Mouse (Mus musculus): Measurements from ENCODE around the gene Dlk2.
A peak's percentile ranks its signal among the peaks of the same experiment; 100 is the strongest.

The Dlk2 gene

GRCm38 (mm10) chr17:46274465-46274864 is 22.8 kb upstream of the Dlk2 start:
- DNase-seq = no peak

- DNase-seq = no peak
These were observed 22.2 kb upstream of the Dlk2 start for GRCm38 (mm10) chr17:46275034-46275433.

GRCm38 (mm10) chr17:46275506-46275905 is 21.7 kb upstream of the Dlk2 start:
- no peak for DNase-seq

GRCm38 (mm10) chr17:46277586-46277985 is 19.6 kb upstream of the Dlk2 start:
- no peak for DNase-seq

GRCm38 (mm10) chr17:46278011-46278765 is 19.0 kb upstream of the Dlk2 start:
- DNase-seq = no peak

- peak; percentile 89 for DNase-seq
These were observed 14.6 kb upstream of the Dlk2 start, which contains the start of gene Tjap1 for GRCm38 (mm10) chr17:46282483-46283123. Gene Tjap1, minus strand, starts transcription at chr17:46283026.

- DNase-seq = no peak
These were observed 14.1 kb upstream of the Dlk2 start for GRCm38 (mm10) chr17:46283140-46283539.

- DNase-seq = no peak
These were observed 13.3 kb upstream of the Dlk2 start for GRCm38 (mm10) chr17:46283911-46284310.

GRCm38 (mm10) chr17:46284653-46285052 is 12.6 kb upstream of the Dlk2 start:
- no peak for DNase-seq

GRCm38 (mm10) chr17:46285407-46285806 is 11.8 kb upstream of the Dlk2 start:
- no peak for DNase-seq

GRCm38 (mm10) chr17:46287678-46288095 is 9.5 kb upstream of the Dlk2 start:
- peak; percentile 51 for DNase-seq

GRCm38 (mm10) chr17:46296601-46297000 is 620 bp upstream of the Dlk2 start:
- DNase-seq = no peak

GRCm38 (mm10) chr17:46297028-46297363 is 225 bp upstream of the Dlk2 start:
- DNase-seq = no peak

GRCm38 (mm10) chr17:46298220-46298913 is 1.1 kb downstream of the Dlk2 start:
- peak; percentile 90 for DNase-seq

- DNase-seq = no peak
These were observed 4.7 kb downstream of the Dlk2 start for GRCm38 (mm10) chr17:46301892-46302291.

GRCm38 (mm10) chr17:46304184-46304583 is 7.0 kb downstream of the Dlk2 start:
- DNase-seq = no peak

GRCm38 (mm10) chr17:46306956-46307355 is 9.7 kb downstream of the Dlk2 start:
- DNase-seq = no peak

- DNase-seq = no peak
These were observed 12.6 kb downstream of the Dlk2 start for GRCm38 (mm10) chr17:46309835-46310234.

- DNase-seq = no peak
These were observed 13.3 kb downstream of the Dlk2 start for GRCm38 (mm10) chr17:46310515-46310914.

GRCm38 (mm10) chr17:46313135-46313715 is 16.0 kb downstream of the Dlk2 start:
- no peak for DNase-seq

GRCm38 (mm10) chr17:46315813-46316212 is 18.6 kb downstream of the Dlk2 start:
- DNase-seq = no peak

GRCm38 (mm10) chr17:46320492-46320891 is 23.3 kb downstream of the Dlk2 start:
- no peak for DNase-seq

- DNase-seq = no peak
These were observed 25.0 kb downstream of the Dlk2 start for GRCm38 (mm10) chr17:46322046-46322823.
